Mouse (Mus musculus): Measurements from ENCODE around the gene Itpr2. TPM values are rescaled to one million over a fixed set of nuclear protein-coding genes. Genes with fewer than 3 reads are reported as not detected.

Gene Itpr2
- polyA plus RNA-seq (2017; shearing (Covaris generic)): 211 TPM

DNA sequence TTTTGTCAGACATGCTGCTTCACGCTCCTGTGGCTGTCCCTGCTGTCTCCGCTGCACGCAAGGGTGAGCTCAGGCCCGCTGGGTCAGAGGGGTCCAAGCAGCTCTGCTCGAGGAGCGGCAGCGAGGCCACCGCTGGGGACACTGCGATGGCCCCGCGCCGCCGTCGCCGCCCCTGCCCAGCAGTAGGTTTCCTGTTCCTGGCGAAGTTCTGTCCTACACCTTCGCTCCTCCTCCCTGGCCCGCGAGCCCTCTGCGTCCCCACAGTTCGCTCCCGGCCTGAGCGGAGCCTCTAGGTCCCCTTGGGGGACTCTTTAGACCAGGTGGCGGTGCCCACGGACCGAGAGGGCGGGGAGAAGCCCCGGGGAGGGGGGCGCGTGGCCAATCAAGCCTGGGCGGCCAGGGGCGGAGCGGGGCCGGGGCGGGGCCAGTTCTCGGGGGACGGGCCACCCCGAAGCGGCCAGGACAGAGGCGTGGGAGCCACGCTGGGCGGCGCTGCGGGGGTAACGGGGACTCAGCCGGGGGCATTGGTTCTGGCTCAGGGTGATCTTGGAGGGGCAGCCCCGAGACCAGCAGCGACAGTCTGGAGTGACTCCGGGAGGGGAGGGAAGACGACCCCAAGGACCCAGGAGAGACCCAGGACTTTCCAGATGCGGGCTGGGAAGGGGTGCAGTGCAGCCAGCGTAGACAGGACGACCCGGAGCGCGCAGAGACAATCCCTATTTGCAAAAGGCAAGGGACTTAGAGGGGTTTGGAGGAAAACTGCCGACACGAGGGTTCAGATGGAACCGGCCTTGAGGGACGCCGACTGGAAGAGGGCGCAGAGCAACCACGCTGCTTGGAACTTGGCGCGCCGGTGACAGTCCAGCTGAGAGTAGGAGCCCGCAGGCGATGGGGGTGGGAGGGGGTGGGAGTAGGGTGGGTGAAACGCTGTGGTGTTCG, at the start of gene Itpr2:
TSS of gene Itpr2 (minus strand) at position 358 of the 939 bp plus-strand sequence.

Other genes starting within 250 kb of the Itpr2 start
- 164 TPM for gene Fgfr1op2, start 75.0 kb upstream of the Itpr2 start, polyA plus RNA-seq (2017; shearing (Covaris generic))
- gene Ints13, start 75.6 kb upstream of the Itpr2 start, polyA plus RNA-seq (2017; shearing (Covaris generic)): 87.2 TPM
- gene Med21, start 140.3 kb upstream of the Itpr2 start, polyA plus RNA-seq (2017; shearing (Covaris generic)): 81.4 TPM
- 24.4 TPM for gene Tm7sf3, start 140.6 kb upstream of the Itpr2 start, polyA plus RNA-seq (2017; shearing (Covaris generic))
- gene Stk38l, start 222.8 kb upstream of the Itpr2 start, polyA plus RNA-seq (2017; shearing (Covaris generic)): 10.9 TPM